Mouse (Mus musculus): Measurements from ENCODE around the gene Asgr2. TPM values are rescaled to one million over a fixed set of nuclear protein-coding genes. Genes with fewer than 3 reads are reported as not detected.

Asgr2 gene
- polyA plus RNA-seq (2015; fragmentation: Nextera tagmentation; extraction: Ambion mirVana), result 48.3 and 53.3 TPM in 2 replicates

- no peaks in the 10 kb centered on the region for H3K9me3 ChIP-seq (ENCODE audit: low read length)
- ATAC-seq (peak; percentile 96), DNase-seq (peak; percentile 78)
- H3K36me3 ChIP-seq (replicated peaks; ENCODE audit: insufficient read depth, low read length), result no peaks in the 10 kb centered on the region
- H3K4me3 ChIP-seq (ENCODE audit: low read depth, low read length), result peak within 1 kb of the TSS; percentile 20; the same call in 1 of the 2 replicates
- H3K4me2 ChIP-seq (ENCODE audit: low read depth, low read length), result peak within 1 kb of the TSS; percentile 61
- H3K27me3 ChIP-seq (ENCODE audit: insufficient read depth, low read length), result no peaks in the 10 kb centered on the region
- peak within 1 kb of the TSS; percentile 46 for H3K9ac ChIP-seq (replicated peaks)
- H3K4me1 ChIP-seq (ENCODE audit: insufficient read depth), result peaks cover 4% of the 10 kb centered on the region; the same call in 1 of the 2 replicates
- WGBS (ENCODE audit: insufficient replicate concordance), result 39% methylated on average over 12 of the region's 12 CpGs
- no peak for TF ChIP-seq CTCF (IDR thresholded peaks at IDR 0.05; ENCODE audit: low read depth)
- no peak for TF ChIP-seq EP300 (IDR thresholded peaks at IDR 0.05; ENCODE audit: low read depth)
- peak within 1 kb of the TSS; percentile 96 for H3K27ac ChIP-seq (ENCODE audit: low read depth)
Measured at GRCm38 (mm10) chr11:70091986-70092783, at the start of gene Asgr2. Gene Asgr2 (plus strand): TSS chr11:70092644.

- WGBS (ENCODE audit: insufficient replicate concordance), result 86% methylated on average over 7 of the region's 7 CpGs
Measured at GRCm38 (mm10) chr11:70043665-70044064, 48.8 kb upstream of the Asgr2 start.

GRCm38 (mm10) chr11:70045435-70045834 lies 47.0 kb upstream of the Asgr2 start:
- Histone ChIP-seq H3K36me3 (replicated peaks; ENCODE audit: insufficient read depth, low read length) (no peaks in the 10 kb centered on the region), H3K4me3 (ENCODE audit: low read depth, low read length) (no peak overlapping the region), H3K4me1 (ENCODE audit: insufficient read depth) (no peaks in the 10 kb centered on the region), H3K27me3 (ENCODE audit: insufficient read depth, low read length) (no peaks in the 10 kb centered on the region), H3K9me3 (ENCODE audit: low read length) (no peaks in the 10 kb centered on the region), H3K9ac (replicated peaks) (no peak overlapping the region), H3K4me2 (ENCODE audit: low read depth, low read length) (no peak overlapping the region), H3K27ac (ENCODE audit: low read depth) (no peak overlapping the region)
- ATAC-seq (no peak), DNase-seq (no peak)
- TF ChIP-seq CTCF (IDR thresholded peaks at IDR 0.05; ENCODE audit: low read depth) (no peak), EP300 (IDR thresholded peaks at IDR 0.05; ENCODE audit: low read depth) (no peak)
- WGBS (ENCODE audit: insufficient replicate concordance), result 73% methylated on average over 9 of the region's 9 CpGs

More at GRCm38 (mm10) chr11:70043665-70044064, 48.8 kb upstream of the Asgr2 start:
- H3K4me1 ChIP-seq (ENCODE audit: insufficient read depth), result no peaks in the 10 kb centered on the region
- H3K9ac ChIP-seq (replicated peaks), result no peak overlapping the region
- no peak for TF ChIP-seq CTCF (IDR thresholded peaks at IDR 0.05; ENCODE audit: low read depth)
- no peak for TF ChIP-seq EP300 (IDR thresholded peaks at IDR 0.05; ENCODE audit: low read depth)
- no peaks in the 10 kb centered on the region for H3K9me3 ChIP-seq (ENCODE audit: low read length)
- no peak overlapping the region for H3K4me3 ChIP-seq (ENCODE audit: low read depth, low read length)
- H3K27me3 ChIP-seq (ENCODE audit: insufficient read depth, low read length), result no peaks in the 10 kb centered on the region
- DNase-seq (no peak), ATAC-seq (no peak)
- H3K36me3 ChIP-seq (replicated peaks; ENCODE audit: insufficient read depth, low read length), result no peaks in the 10 kb centered on the region
- H3K4me2 ChIP-seq (ENCODE audit: low read depth, low read length), result no peak overlapping the region
- H3K27ac ChIP-seq (ENCODE audit: low read depth), result no peak overlapping the region

GRCm38 (mm10) chr11:70049366-70049765 lies 43.1 kb upstream of the Asgr2 start:
- Histone ChIP-seq H3K4me1 (ENCODE audit: insufficient read depth) (no peaks in the 10 kb centered on the region), H3K4me2 (ENCODE audit: low read depth, low read length) (no peak overlapping the region), H3K36me3 (replicated peaks; ENCODE audit: insufficient read depth, low read length) (no peaks in the 10 kb centered on the region), H3K4me3 (ENCODE audit: low read depth, low read length) (no peak overlapping the region), H3K27me3 (ENCODE audit: insufficient read depth, low read length) (no peaks in the 10 kb centered on the region), H3K27ac (ENCODE audit: low read depth) (no peak overlapping the region), H3K9me3 (ENCODE audit: low read length) (no peaks in the 10 kb centered on the region), H3K9ac (replicated peaks) (no peak overlapping the region)
- DNase-seq, result no peak
- ATAC-seq, result no peak
- no peak for TF ChIP-seq CTCF (IDR thresholded peaks at IDR 0.05; ENCODE audit: low read depth)
- TF ChIP-seq EP300 (IDR thresholded peaks at IDR 0.05; ENCODE audit: low read depth), result no peak
- 68% methylated on average over 6 of the region's 6 CpGs for WGBS (ENCODE audit: insufficient replicate concordance)

- no peak overlapping the region for H3K4me2 ChIP-seq (ENCODE audit: low read depth, low read length)
- 63% methylated on average over 10 of the region's 10 CpGs for WGBS (ENCODE audit: insufficient replicate concordance)
- ATAC-seq (no peak), DNase-seq (no peak)
- no peak overlapping the region for H3K4me3 ChIP-seq (ENCODE audit: low read depth, low read length)
- TF ChIP-seq EP300 (IDR thresholded peaks at IDR 0.05; ENCODE audit: low read depth) (no peak), CTCF (IDR thresholded peaks at IDR 0.05; ENCODE audit: low read depth) (peak; percentile 56)
- no peaks in the 10 kb centered on the region for H3K9me3 ChIP-seq (ENCODE audit: low read length)
- no peaks in the 10 kb centered on the region for H3K4me1 ChIP-seq (ENCODE audit: insufficient read depth)
- no peak overlapping the region for H3K9ac ChIP-seq (replicated peaks)
- H3K27me3 ChIP-seq (ENCODE audit: insufficient read depth, low read length), result no peaks in the 10 kb centered on the region
- no peaks in the 10 kb centered on the region for H3K36me3 ChIP-seq (replicated peaks; ENCODE audit: insufficient read depth, low read length)
- no peak overlapping the region for H3K27ac ChIP-seq (ENCODE audit: low read depth)
Measured at GRCm38 (mm10) chr11:70049816-70050215, 42.6 kb upstream of the Asgr2 start.

- Histone ChIP-seq H3K27ac (ENCODE audit: low read depth) (peak overlapping the region; percentile 88), H3K27me3 (ENCODE audit: insufficient read depth, low read length) (no peaks in the 10 kb centered on the region), H3K4me1 (ENCODE audit: insufficient read depth) (no peaks in the 10 kb centered on the region), H3K9ac (replicated peaks) (no peak overlapping the region), H3K4me3 (ENCODE audit: low read depth, low read length) (no peak overlapping the region), H3K9me3 (ENCODE audit: low read length) (no peaks in the 10 kb centered on the region), H3K4me2 (ENCODE audit: low read depth, low read length) (no peak overlapping the region), H3K36me3 (replicated peaks; ENCODE audit: insufficient read depth, low read length) (peaks cover 6% of the 10 kb centered on the region; the same call in 1 of the 2 replicates)
- no peak for DNase-seq
- 60% methylated on average over 7 of the region's 7 CpGs for WGBS (ENCODE audit: insufficient replicate concordance)
- TF ChIP-seq CTCF (IDR thresholded peaks at IDR 0.05; ENCODE audit: low read depth), result no peak
- no peak for TF ChIP-seq EP300 (IDR thresholded peaks at IDR 0.05; ENCODE audit: low read depth)
- no peak for ATAC-seq
Measured at GRCm38 (mm10) chr11:70053156-70053555, 39.3 kb upstream of the Asgr2 start.
